Mouse (Mus musculus) heart, adult 11 months (tissue): ENCODE data around the gene Strip2.

Experiments used
- DNase-seq: peaks from one replicate; pipeline ENCODE4 v3.0.0; 2022

Gene Strip2

DNA sequence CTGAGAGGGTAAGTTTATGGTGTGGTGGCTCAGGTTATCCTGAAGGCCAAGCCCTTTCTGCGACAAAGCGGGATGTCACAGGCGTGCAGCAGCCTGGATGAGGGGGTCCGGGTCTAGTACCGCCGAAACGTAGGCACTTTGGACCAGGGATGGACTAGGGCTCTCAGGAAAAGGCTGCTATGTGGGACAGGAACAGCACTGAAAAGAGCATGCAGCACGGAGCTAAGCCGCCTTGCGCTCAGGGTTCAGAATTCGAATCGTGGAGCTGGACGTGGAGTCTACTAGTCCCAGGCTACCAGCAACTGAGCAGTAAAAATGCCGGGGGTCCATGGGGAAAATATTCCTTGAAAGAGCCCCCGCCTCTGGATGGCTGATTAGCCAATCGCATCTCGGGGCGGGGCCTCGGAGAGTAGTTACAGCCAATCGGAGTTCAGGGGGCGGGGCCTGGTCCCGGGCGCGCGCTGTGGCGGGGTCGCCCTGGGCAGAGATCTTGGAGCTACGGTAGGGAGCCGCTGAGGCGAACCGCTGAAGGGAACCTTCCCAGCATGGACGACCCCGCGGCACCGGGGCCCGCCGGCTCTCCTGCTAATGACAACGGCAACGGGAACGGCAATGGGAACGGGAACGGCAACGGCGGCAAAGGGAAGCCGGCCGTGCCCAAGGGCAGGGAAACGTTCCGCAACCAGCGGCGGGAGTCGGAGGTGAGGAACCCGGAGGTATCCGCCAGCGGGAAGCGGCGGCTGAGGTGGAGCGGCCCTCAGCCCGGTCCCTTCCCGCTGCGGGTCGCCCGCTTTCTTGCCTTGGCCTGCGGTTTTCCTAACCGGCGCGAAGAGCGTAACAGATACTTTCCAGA is at the start of gene Strip2:
Strip2 (plus strand) TSS at position 483 of the 853 bp plus-strand sequence.
- peak; percentile 99 for DNase-seq

DNA sequence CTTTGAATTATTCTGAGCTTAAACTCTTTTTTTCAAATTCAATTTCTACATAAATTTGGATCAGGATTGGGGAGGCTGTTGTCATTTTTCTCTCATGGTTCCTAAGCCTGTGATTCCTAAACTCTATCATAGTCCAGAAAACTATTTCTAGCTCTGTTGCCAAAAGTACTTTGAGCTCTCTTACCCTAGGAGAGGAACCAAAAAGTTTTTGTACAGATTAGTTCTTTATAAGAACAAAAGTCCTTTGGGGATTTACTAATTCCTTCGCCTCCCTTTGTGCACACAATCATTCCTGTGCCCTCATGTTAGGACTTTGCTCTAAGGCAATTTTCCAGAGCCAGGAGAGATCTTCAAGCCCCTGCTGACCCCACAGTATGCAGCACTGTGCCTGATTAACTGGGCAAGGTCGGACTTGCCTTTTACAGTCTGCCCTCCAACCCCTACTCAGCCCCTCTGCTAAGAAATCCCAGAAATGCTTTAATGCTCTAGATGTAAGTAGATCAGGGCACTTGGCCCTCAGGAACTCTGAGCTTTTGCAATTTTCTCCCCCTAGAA is 48.4 kb upstream of the Strip2 start:
- peak; percentile 66 for DNase-seq

DNA sequence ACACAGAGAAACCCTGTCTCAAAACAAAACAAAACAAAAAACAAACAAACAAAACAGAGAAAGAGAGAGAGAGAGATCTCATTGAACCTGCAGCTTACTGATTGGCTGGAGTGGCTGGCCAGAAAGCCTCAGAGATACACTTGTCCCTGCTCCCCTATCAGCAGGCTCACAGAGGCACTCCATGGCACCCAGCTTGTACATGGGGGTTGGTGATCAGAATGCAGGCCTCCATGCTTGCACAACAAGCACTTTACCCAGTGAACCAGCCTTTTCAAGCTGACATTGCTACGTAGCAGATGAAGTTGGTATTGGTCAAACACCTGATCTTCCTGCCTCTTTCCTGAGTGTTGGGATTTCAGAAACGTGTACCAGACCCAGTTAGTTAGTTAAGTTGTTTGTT is 43.2 kb upstream of the Strip2 start:
- DNase-seq, result peak; percentile 84

DNA sequence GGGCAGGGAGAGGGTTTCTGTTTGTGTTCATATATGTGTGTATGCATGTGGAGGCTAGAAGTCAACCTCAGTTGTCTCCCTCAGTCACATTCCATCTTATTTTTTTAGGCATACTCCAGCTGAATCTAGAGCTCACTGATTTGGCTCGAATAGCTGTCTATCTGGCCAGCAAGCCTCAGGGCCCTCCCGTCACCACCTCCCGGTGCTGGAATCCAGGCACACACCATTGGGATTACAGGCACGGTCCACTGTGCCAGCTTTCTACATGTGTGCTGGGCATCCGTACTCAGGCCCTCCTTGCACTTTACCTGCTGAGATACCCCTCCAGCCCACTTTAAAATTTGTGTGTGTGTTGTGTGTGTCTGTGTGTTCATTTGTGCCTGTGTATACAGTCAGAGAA is 41.2 kb upstream of the Strip2 start:
- DNase-seq, result peak; percentile 95

DNA sequence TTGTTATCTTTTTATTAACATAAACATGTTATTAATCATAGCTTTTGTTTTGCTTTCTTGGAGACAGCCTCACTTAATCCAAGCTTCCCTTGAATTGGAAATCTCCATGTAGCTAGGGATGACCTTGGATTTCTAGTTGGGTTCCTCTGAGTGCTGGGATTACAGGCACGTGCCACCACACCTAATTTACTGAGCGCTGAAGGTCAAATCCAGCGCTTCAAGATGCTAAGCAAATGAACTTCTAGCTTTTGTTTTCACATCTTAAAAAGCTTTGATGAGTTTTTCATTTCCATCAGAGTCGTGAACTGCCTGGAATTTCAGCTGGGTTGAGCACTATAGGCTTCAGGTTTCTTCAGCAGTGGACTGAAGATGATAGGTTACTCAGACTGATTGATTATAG is 40.0 kb upstream of the Strip2 start:
- peak; percentile 48 for DNase-seq

DNA sequence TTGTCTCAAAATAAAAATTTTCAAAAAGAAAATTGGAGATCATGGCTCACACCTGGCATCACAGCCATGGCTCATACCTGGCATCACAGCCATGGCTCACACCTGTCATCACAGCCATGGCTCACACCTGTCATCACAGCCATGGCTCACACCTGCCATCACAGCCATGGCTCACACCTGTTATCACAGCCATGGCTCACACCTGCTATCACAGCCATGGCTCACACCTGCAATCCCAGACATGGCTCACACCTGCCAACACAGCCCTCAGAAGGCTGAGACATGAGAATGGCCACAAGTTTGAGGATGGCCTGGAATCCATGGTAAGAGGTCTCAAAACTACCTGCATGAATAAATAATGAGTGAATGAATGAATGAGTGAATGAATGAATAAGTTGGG is 37.2 kb upstream of the Strip2 start:
- peak; percentile 55 for DNase-seq

DNA sequence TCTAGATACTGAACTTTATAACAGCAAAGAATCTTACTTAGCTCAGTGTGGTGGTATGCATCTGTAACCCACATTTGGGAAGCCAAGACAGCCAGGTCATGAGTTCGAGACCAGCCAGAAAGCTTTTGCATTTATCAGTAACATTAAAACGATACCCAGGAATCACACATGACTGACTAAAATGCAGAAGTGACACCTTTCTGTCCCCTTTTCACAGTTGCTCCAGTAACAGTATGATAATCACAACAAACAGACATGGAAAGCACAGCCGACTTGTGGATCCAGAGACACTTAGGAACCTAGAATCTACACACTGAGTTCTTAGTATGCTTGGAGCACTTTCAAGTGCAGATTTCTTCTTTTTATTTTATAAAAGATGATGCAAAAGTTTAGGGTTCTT is 36.0 kb upstream of the Strip2 start:
- no peak for DNase-seq

DNA sequence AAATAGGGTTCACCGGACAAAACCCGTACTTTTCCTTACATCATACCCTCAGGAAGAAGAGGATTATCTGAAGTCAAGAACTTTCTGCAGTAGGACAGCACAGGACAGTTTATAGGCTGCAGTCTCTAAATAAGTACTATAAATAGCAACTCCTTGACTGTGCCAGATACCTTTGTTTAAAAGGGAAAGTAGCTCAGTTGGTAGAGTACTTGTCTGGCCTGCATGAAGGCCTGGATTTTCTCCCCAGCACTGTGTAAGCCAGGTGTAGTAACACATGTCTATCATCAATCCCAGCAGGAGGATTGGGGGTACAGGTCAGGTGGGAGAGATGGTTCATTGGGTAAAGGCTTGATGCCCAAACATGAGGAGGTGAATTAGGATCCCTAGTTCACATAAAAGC is 34.9 kb upstream of the Strip2 start:
- peak; percentile 89 for DNase-seq

DNA sequence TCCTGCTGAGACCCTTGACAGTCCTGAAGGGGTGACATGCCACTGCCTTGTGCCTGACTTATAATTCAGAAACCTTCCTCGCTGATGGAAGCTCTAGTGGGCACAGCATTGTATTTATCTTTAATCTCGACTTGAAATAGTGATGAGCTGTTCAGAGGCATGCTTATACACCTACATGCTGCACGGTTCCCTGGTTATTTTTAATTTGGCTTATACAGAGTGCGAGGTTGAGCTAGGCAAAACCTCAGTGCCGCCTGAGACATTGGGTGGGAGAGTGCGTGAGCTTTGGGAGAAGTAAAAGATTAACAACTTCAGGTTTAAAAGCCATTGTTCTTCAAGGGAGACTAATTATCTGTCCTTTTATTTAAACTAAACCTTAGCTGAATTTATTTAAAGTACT is 33.9 kb upstream of the Strip2 start:
- DNase-seq, result peak; percentile 64

DNA sequence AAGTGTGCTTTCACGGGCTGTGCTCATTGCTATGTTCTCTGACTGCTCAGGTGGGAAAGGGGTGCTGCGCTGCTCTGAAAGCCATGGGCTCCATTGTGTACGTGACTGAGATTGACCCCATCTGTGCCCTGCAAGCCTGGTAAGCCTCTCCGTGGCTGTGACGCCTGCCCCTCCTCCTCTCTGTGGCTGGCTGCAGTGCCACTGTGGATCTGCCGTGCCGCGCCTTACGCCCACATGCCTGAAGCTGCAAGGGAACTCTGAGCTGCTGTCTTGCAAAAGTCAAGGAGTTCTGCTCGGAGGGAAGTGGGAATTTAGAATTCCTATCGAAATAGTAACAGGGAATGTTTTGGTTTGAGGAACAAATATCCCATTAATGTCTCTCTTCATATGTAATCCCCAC is 25.7 kb upstream of the Strip2 start:
- DNase-seq, result peak; percentile 70

DNA sequence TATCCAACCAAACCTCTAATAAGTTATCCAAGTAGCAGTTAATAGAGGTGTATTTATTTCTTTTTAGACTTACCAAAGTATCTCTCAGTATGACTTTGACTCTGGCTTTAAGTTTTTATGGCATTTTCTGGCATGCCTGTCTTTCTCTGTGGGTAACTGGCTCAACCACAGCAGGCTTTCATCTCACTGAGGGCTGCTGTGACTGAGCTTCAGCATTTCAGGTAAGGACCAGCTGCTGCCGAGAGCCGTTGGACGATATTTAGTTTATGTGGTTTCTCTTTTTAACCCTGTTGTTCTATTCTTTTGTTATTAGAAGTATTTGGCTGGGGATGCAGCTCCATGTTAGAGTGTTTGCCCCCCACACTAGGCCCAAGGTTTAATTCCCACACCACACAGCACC is 19.8 kb upstream of the Strip2 start:
- DNase-seq, result no peak

DNA sequence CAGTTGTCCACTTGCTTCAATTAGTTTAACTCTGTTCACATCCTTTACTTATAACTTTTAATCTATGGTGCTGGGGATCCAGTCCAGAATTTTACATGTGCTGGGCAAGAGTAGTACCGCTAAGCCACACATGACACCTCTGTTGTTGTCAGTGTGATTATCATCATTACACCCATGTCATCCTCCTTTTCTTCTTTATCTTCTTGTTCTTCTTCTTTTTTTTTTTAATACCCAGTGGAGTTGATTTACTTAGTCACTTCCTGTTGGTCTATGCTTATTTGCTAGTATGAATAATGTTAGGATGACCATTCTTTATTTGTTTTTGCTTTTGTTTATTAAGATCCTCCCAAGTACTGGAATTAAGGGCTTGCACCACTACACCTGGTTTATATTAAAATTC is 15.4 kb upstream of the Strip2 start:
- DNase-seq, result no peak

DNA sequence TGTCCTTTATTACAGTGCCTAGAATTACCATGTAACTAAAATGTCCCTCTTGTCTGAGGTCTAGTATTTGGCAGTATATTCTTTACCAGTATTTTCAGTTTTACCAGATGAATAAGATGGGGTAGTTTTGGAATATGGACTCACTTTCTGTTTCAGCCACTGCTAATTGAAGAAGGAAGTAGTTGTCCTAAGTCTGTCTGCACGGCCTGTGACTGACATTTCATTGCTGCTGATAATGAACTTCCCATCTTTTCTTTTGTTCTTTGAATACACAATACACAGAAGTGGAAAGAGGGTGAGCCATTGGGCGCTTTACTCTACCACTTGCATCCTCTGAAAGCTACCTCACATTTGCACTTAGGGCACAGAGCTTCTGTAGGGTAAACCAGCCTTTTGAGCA is 14.6 kb upstream of the Strip2 start:
- DNase-seq, result no peak

DNA sequence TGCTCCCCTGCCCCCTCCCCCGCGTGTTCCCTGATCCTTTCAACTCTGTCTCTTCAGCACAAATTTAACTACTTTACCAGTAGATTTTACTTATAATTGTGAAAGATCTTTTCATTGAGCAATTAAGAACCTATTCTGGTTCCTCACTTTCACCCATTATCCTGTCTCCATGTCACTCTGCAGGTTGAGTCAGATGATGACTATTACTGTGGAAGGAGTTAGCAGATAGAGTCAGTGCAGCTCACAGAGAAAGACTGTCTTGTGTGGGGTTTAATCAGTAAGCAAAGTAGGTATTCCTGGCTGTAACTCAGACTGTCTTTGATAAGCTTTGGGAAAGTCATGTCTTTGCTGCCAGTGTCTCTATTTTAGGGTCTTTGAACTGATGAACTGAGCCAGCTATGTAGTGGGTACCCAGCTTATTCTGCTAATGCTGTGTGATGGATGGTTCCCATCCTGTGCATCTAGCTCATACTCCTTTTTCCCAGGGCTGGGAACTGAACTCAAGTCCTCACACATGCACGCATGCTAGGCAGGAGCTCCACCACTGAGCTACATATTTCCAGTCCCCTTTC is 13.4 kb upstream of the Strip2 start:
- DNase-seq, result no peak

DNA sequence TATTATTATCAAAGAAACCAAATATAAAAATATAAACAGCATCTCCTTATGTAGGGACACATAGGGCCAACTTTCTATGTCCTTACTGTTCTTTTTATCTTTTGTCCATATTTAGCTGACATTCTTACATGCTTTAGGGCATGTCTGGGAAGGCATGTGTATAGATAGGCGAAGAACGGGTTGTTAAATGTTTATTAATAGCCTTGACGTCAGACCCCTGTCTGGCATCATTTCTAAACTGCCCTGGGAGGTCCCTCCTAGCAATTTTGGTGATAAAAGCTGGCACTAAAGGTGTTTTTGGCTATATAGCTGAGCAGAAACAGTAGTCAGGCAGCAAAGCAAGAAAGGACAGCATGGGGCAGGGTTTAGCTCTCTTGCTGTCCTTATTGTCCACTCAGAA is 12.5 kb upstream of the Strip2 start:
- DNase-seq, result no peak

DNA sequence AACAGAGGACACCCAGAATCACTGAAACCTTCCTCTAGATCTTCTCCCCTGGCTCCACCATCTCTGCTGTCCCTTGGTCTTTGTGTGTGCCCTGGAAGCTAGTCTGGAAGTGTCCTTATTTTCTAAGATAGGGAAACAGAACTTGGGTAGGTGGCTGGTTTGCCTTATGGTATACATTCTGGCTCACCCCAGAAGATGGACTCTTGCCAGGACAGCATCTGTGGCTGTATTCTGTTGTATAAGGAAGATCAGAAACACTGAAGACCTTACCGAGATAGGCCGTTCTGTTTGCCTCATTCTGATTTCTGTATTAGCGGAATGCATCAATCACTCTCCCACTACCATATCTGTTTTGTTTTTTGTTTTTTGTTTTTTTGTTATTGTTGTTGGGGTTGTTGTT is 6.2 kb upstream of the Strip2 start:
- peak; percentile 25 for DNase-seq

DNA sequence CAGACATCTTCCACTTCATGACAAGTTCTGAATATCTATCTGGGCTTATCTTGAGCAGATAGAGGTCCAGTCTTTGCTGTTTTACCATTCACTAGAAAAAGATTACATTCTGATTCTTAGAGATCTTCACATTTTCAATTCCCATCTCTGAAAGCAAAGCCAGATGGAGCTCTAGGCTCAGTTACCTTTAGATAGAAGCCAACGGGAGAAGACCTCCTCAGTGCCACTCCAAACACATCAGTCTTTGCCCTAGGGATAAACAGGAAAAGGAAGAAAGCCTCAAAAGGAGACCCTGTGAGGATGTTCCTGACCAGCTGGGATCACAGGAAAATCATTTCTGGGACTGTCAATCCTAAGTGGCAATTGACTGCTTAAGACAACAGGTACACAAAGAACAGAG is 3.1 kb upstream of the Strip2 start:
- no peak for DNase-seq

DNA sequence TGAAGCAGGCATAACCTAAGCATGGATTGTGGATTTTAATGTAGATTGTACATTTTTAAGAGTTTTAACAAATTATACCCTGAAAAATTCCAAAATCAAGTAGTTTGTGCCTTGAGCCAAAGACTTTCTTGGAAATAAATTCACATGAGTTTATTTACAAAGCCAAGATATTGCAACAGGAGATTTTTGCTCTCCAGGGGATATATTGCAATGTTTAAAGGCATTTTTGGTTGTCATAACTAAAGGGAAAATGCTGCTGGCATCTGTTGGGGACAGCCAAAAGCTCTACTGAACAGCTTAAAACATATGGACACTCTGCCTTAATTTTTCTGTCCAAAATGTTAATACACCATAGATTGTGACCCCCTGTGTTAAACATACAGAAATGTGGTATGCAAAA is 2.7 kb upstream of the Strip2 start:
- DNase-seq, result peak; percentile 15

DNA sequence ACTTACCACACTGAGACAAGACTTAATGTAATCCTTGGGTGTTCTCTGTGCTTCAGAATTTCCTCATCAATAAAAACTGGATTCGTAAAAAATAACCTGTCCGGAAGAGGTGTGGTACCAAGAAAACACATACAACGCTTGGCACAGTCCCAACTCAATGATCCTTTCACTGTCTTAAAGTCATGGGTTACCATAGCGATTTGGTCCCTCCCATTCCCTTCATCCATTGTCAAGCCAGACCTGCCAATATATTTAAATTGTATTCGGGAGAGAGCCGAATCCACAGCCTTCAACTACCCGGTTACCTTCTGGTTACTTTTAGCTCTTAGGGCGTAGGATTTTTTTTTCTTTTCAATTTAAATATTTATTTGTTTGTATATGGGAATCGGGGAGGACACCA is 976 bp upstream of the Strip2 start:
- peak; percentile 34 for DNase-seq

DNA sequence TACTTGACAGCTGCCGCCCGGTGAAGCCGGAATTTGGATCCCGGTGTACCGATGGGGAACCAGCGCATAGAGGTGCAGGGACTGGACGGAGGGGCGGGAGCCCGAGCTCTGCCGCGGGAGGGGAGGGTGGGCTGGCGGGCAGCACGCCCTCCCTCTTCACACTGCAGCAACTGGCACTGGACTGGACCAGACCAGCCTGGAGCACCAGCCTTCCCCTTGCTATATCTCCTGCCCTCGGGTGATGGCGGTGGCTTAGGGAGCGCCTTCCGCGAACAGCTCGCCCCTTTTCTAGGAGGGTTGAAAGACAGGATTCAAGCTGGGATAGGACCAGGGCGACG is 540 bp downstream of the Strip2 start:
- DNase-seq, result peak; percentile 92

DNA sequence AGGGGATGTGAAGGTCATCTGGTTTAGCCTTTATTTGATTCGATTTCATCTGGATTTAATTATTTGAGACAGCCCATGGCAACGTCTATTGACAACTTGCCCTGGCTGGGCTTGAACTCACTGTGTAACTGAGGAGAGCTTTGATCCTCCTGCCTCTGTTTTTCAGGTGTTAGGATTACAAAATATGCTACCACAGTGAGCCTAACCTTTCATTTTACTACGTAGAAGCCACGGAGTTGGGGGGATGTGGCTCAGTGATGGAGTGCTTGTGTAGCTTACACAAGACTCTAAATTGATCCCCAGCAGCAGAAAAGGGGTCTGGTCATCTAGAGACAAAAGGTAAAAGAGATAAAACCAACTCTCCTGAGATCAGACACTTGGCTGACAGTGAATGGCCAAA is 1.1 kb downstream of the Strip2 start:
- peak; percentile 59 for DNase-seq

DNA sequence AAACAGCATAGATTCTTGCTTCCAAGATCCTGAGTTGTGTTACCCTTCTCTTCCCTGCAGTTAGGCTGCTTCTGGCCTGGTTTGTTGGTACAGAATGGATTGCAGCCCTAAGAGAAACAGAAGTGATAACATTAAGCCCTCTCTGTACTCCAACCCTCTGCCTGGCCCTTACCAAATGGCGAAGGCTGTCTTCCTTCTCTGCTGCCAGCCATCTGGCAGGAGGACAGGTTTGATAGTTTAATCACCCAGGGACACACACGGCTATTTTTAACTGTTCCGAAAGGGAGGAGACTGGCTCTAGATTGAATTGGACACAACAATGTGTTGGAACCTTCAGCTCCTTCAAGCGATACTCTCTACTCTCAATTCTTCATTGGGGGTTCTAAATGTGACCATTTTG is 6.7 kb downstream of the Strip2 start:
- peak; percentile 96 for DNase-seq

DNA sequence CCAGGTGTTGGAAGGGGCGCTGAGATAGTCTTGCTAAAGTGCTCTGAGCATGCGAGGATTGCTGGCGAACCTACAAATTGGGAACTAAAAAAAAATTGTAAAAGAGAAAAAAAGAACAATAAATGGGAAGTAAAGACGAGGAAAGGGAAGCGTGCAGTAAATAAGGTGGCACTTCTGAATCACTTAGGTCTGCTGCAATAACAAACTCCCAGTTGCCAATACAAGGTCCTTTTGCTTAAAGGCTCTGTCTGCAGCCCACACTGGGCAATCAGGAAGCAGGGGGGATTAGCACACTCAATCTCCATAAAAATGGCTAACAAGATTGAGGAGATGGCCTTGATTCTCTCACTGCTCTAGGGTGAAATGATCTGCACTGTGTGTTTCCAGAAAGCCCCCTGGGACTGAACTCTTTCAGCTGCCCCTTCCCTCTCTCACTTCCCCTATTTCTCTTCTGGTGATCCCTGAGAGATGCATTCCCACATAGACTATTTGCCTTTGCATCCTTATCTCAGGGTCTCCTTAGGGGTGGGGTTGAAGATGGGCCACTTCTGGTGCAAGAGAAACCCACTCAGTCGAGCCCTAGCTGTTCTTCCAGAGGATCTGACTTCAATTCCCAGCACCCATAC is 8.9 kb downstream of the Strip2 start:
- peak; percentile 46 for DNase-seq

DNA sequence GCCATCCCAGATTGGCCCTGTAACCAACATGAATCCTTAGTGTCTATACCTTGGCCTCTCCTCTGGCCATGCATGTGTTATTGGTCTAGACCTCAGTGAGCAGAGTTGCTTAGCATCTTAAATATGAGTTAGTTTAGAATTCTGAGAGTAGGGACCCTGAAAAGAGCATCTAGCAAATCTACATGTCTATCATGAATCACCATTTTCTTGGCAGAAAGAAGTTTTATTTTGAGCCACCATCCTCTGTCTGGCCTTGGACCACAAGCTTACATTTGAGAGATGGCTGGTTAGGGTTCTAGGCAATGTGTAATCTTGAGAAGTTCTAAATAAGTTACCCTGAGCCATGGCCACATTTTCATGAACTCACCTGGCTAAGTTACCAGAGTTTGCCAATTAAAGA is 13.3 kb downstream of the Strip2 start:
- no peak for DNase-seq
